Comparison of ENCODE assay signal across 15 mouse cellular contexts in genomic region chr15:88353206-88353605, GRCm38 (mm10).
A peak's percentile ranks its signal among the peaks of the same experiment; 100 is the strongest.
DNase-seq lines count a peak whose midpoint lies in the region.
"Had no signal": no experiment of that assay in that cellular context is flagged by ENCODE, and none has a peak within 500 bp of the region (broad histone marks: within the 10 kb centered on the region; RNA-seq: fewer than 3 reads in every experiment).

No protein-coding gene starts in this region.

- 90% methylated on average over 2 of the region's 2 CpGs for WGBS in heart, embryonic 10.5 days

- no peaks in the 10 kb centered on the region for H3K4me1 ChIP-seq in heart, embryonic 10.5 days

- no peaks in the 10 kb centered on the region for H3K9me3 ChIP-seq in heart, embryonic 10.5 days

- H3K36me3 ChIP-seq in heart, embryonic 10.5 days = no peaks in the 10 kb centered on the region
- H3K36me3 ChIP-seq: G1E had no signal

- no peak overlapping the region for H3K27ac ChIP-seq in heart, embryonic 10.5 days

- no peaks in the 10 kb centered on the region for H3K27me3 ChIP-seq in heart, embryonic 10.5 days (ENCODE audit: insufficient read depth, poor library complexity, severe bottlenecking)
- H3K27me3 ChIP-seq: CH12.LX had no signal

- H3K4me3 ChIP-seq in heart, embryonic 10.5 days = no peak overlapping the region

- DNase-seq in heart, adult 11 months = peak; percentile 66
- no peak for DNase-seq in heart, embryonic 10.5 days (ENCODE audit: low spot score)
- DNase-seq: adrenal gland, adult 2 months; adrenal gland, adult 8-10 months; adrenal gland, postnatal 10 days; adrenal gland, postnatal 14 days; adrenal gland, postnatal 25 days; adrenal gland, postnatal 36 days; B cell, adult 2 months; cerebellum, adult 11 months; cerebellum, adult 11-12 months; cerebellum, adult 18-20 months; cerebellum, adult 2 months had no signal
